Mouse (Mus musculus) liver, postnatal 0 days (tissue): ENCODE results near the gene Ttll5. TPM values are rescaled to one million over a fixed set of nuclear protein-coding genes. Genes with fewer than 3 reads are reported as not detected.

Source experiments
- ATAC-seq: fragments of 200-750 bp; cut with Nextera tagmentation; 2 replicates; pipeline ENCODE4 v1.8.0; 2017; ENCODE audit warnings: mild to moderate bottlenecking, moderate library complexity
- DNase-seq: peaks from one replicate; pipeline ENCODE4 v3.0.0-alpha.2; 2016
- H3K27ac ChIP-seq: fragments of 300-500 bp; sonication (generic); 2 replicates; pipeline ENCODE4 v1.5.1; 2014; ENCODE audit warnings: antibody characterized with exemption, moderate library complexity, mild to moderate bottlenecking, low read depth
- H3K27me3 ChIP-seq: fragments of 300-500 bp; sonication (generic); 2 replicates; pipeline ENCODE4 v1.6.1; 2014; ENCODE audit warnings: low read length, control low read depth, mixed read lengths; ENCODE audit not compliant: insufficient read depth
- H3K36me3 ChIP-seq: fragments of 300-500 bp; sonication (generic); replicated peaks from 2 replicates; pipeline ENCODE4 v1.6.1; 2014; ENCODE audit warnings: mild to moderate bottlenecking, control low read depth, low read length, moderate library complexity, mixed read lengths; ENCODE audit not compliant: insufficient read depth
- H3K4me1 ChIP-seq: fragments of 300-500 bp; sonication (generic); 2 replicates; pipeline ENCODE4 v1.6.1; 2014; ENCODE audit warnings: antibody characterized with exemption, mild to moderate bottlenecking, control low read depth; ENCODE audit not compliant: insufficient read depth
- H3K4me2 ChIP-seq: fragments of 300-500 bp; sonication (generic); 2 replicates; pipeline ENCODE4 v1.6.1; 2014; ENCODE audit warnings: low read depth, mild to moderate bottlenecking, low read length, moderate library complexity, mixed read lengths
- H3K4me3 ChIP-seq: fragments of 300-500 bp; sonication (generic); 2 replicates; pipeline ENCODE4 v1.5.1; 2014; ENCODE audit warnings: low read depth, low read length
- H3K9ac ChIP-seq: fragments of 300-500 bp; sonication (generic); replicated peaks from 2 replicates; pipeline ENCODE4 v1.6.1; 2014; ENCODE audit warnings: mild to moderate bottlenecking, moderate library complexity
- H3K9me3 ChIP-seq: fragments of 300-500 bp; sonication (generic); 2 replicates; pipeline ENCODE4 v1.6.1; 2016; ENCODE audit warnings: mild to moderate bottlenecking, control low read depth, low read length, mixed read lengths
- CTCF ChIP-seq: sonication (generic); IDR thresholded peaks from 2 replicates; pipeline ENCODE4 v1.5.1; 2016; ENCODE audit warnings: antibody characterized with exemption, low read depth
- EP300 ChIP-seq: IDR thresholded peaks from 2 replicates; pipeline ENCODE4 v1.6.1; 2016; ENCODE audit warnings: antibody characterized with exemption, low read depth, mild to moderate bottlenecking
- WGBS: fragments of 180-500 bp; shearing (Covaris S2); extraction: QIAGEN DNeasy Blood & Tissue Kit; methylation state at CpG from one replicate; pipeline ENCODE4 v1.1.7; 2014; ENCODE audit not compliant: insufficient replicate concordance; 5-methylcytosine and 5-hydroxymethylcytosine counted together
- polyA plus RNA-seq: library from polyadenylated mRNA; unstranded; fragments of >200 nt; fragmentation: Nextera tagmentation; extraction: Ambion mirVana; gene quantifications from 2 replicates; pipeline ENCODE4 v1.2.1, GENCODE M21; 2015

The Ttll5 gene
- polyA plus RNA-seq, 1 experiment from 2014 or later = 2.8 TPM

GRCm38 (mm10) chr12:86046141-86046540 is 221.7 kb downstream of the Ttll5 start:
- Histone ChIP-seq H3K27me3 (no peaks in the 10 kb centered on the region), H3K9me3 (no peaks in the 10 kb centered on the region; the same call in 1 of the 2 replicates), H3K9ac (no peak overlapping the region), H3K4me2 (no peak overlapping the region), H3K36me3 (no peaks in the 10 kb centered on the region), H3K27ac (no peak overlapping the region), H3K4me3 (no peak overlapping the region), H3K4me1 (no peaks in the 10 kb centered on the region)
- WGBS = 59% methylated on average over 5 of the region's 5 CpGs
- TF ChIP-seq CTCF = no peak
- 0 out of 2 replicates have a peak, but pooled peaks have one; percentile 38 for TF ChIP-seq EP300
- ATAC-seq (peak; percentile 74), DNase-seq (no peak)

- Histone ChIP-seq H3K4me3 (no peak overlapping the region), H3K4me1 (no peaks in the 10 kb centered on the region), H3K27me3 (no peaks in the 10 kb centered on the region), H3K27ac (no peak overlapping the region), H3K9ac (no peak overlapping the region), H3K4me2 (no peak overlapping the region), H3K36me3 (no peaks in the 10 kb centered on the region), H3K9me3 (no peaks in the 10 kb centered on the region; the same call in 1 of the 2 replicates)
- TF ChIP-seq EP300 (no peak), CTCF (no peak)
- 81% methylated on average over 2 of the region's 2 CpGs for WGBS
- no peak for DNase-seq
- no peak for ATAC-seq
Observed at GRCm38 (mm10) chr12:86046776-86047175, 222.3 kb downstream of the Ttll5 start.

GRCm38 (mm10) chr12:86047376-86047775 is 222.9 kb downstream of the Ttll5 start:
- Histone ChIP-seq H3K4me3 (no peak overlapping the region), H3K4me2 (no peak overlapping the region), H3K9ac (no peak overlapping the region), H3K27me3 (no peaks in the 10 kb centered on the region), H3K27ac (no peak overlapping the region), H3K36me3 (no peaks in the 10 kb centered on the region), H3K4me1 (no peaks in the 10 kb centered on the region), H3K9me3 (no peaks in the 10 kb centered on the region; the same call in 1 of the 2 replicates)
- no peak for TF ChIP-seq CTCF
- TF ChIP-seq EP300 = peak; percentile 44
- peak; percentile 67 for ATAC-seq
- WGBS = 42% methylated on average over 8 of the region's 8 CpGs
- DNase-seq = no peak

- no peak overlapping the region for H3K9ac ChIP-seq
- no peaks in the 10 kb centered on the region for H3K36me3 ChIP-seq
- no peak for DNase-seq
- H3K27ac ChIP-seq = no peak overlapping the region
- WGBS = 76% methylated on average over 6 of the region's 6 CpGs
- H3K9me3 ChIP-seq = no peaks in the 10 kb centered on the region
- H3K4me3 ChIP-seq = no peak overlapping the region
- H3K4me2 ChIP-seq = no peak overlapping the region
- ATAC-seq = no peak
- TF ChIP-seq CTCF = no peak
- TF ChIP-seq EP300 = no peak
- no peaks in the 10 kb centered on the region for H3K4me1 ChIP-seq
- no peaks in the 10 kb centered on the region for H3K27me3 ChIP-seq
Observed at GRCm38 (mm10) chr12:86049813-86050212, 225.4 kb downstream of the Ttll5 start.

GRCm38 (mm10) chr12:86051477-86051876 is 227.0 kb downstream of the Ttll5 start:
- Histone ChIP-seq H3K27ac (no peak overlapping the region), H3K27me3 (no peaks in the 10 kb centered on the region), H3K4me3 (no peak overlapping the region), H3K36me3 (no peaks in the 10 kb centered on the region), H3K9ac (no peak overlapping the region), H3K4me2 (no peak overlapping the region), H3K9me3 (no peaks in the 10 kb centered on the region), H3K4me1 (no peaks in the 10 kb centered on the region)
- TF ChIP-seq EP300 (no peak), CTCF (no peak)
- 54% methylated on average over 5 of the region's 5 CpGs for WGBS
- ATAC-seq (no peak), DNase-seq (no peak)

GRCm38 (mm10) chr12:86055306-86055705 is 230.8 kb downstream of the Ttll5 start:
- Histone ChIP-seq H3K27me3 (no peaks in the 10 kb centered on the region), H3K9me3 (no peaks in the 10 kb centered on the region), H3K4me2 (no peak overlapping the region), H3K4me3 (no peak overlapping the region), H3K4me1 (no peaks in the 10 kb centered on the region), H3K36me3 (no peaks in the 10 kb centered on the region), H3K9ac (no peak overlapping the region), H3K27ac (no peak overlapping the region)
- WGBS = 85% methylated on average over 2 of the region's 2 CpGs
- DNase-seq = no peak
- TF ChIP-seq CTCF = no peak
- TF ChIP-seq EP300 = no peak
- ATAC-seq = no peak

- Histone ChIP-seq H3K36me3 (no peaks in the 10 kb centered on the region), H3K9me3 (no peaks in the 10 kb centered on the region), H3K9ac (no peak overlapping the region), H3K4me2 (no peak overlapping the region), H3K4me1 (no peaks in the 10 kb centered on the region), H3K27ac (no peak overlapping the region), H3K4me3 (no peak overlapping the region), H3K27me3 (no peaks in the 10 kb centered on the region)
- ATAC-seq (no peak), DNase-seq (no peak)
- no peak for TF ChIP-seq EP300
- no peak for TF ChIP-seq CTCF
- 76% methylated on average over 8 of the region's 8 CpGs for WGBS
Observed at GRCm38 (mm10) chr12:86056976-86057375, 232.5 kb downstream of the Ttll5 start.
